Mouse (Mus musculus): ENCODE measurements at regions not wholly inside any gene's neighbourhood (a gene's known extent, or its start where the extent isn't known, plus 50 kb on each side); places are given as distances from the start of the nearest gene placed in this dataset.

- no peak overlapping the region for H3K4me2 ChIP-seq (replicated peaks)
- ATAC-seq (ENCODE audit: low FRiP score, low read depth): no peak
Observed at GRCm38 (mm10) chr9:23123452-23123851, 99.4 kb upstream of the Bmper start.

GRCm38 (mm10) chr9:23125761-23126704, 96.8 kb upstream of the Bmper start:
- ATAC-seq (ENCODE audit: low FRiP score, low read depth): no peak

More at GRCm38 (mm10) chr9:23123452-23123851, 99.4 kb upstream of the Bmper start:
- no peak overlapping the region for H3K4me3 ChIP-seq
- peaks cover 6% of the 10 kb centered on the region; the same call in 1 of the 2 replicates for H3K4me1 ChIP-seq
- no peaks in the 10 kb centered on the region for H3K9me3 ChIP-seq
- H3K27ac ChIP-seq: no peak overlapping the region
- no peaks in the 10 kb centered on the region for H3K27me3 ChIP-seq (replicated peaks)
- WGBS: 89% methylated on average over 3 of the region's 3 CpGs
- H3K9ac ChIP-seq: no peak overlapping the region
- no peaks in the 10 kb centered on the region for H3K36me3 ChIP-seq

GRCm38 (mm10) chr9:23127338-23128017, 95.4 kb upstream of the Bmper start:
- Histone ChIP-seq H3K27ac (no peak overlapping the region), H3K36me3 (no peaks in the 10 kb centered on the region), H3K4me3 (no peak overlapping the region), H3K9ac (no peak overlapping the region), H3K4me2 (replicated peaks) (no peak overlapping the region), H3K4me1 (peaks cover 6% of the 10 kb centered on the region; the same call in 1 of the 2 replicates), H3K9me3 (no peaks in the 10 kb centered on the region), H3K27me3 (replicated peaks) (no peaks in the 10 kb centered on the region)
- no peak for ATAC-seq (ENCODE audit: low FRiP score, low read depth)
- 45% methylated on average over 9 of the region's 9 CpGs for WGBS

More at GRCm38 (mm10) chr9:23125761-23126704, 96.8 kb upstream of the Bmper start:
- Histone ChIP-seq H3K4me1 (peaks cover 6% of the 10 kb centered on the region; the same call in 1 of the 2 replicates), H3K36me3 (no peaks in the 10 kb centered on the region), H3K9ac (no peak overlapping the region), H3K27ac (no peak overlapping the region), H3K4me3 (no peak overlapping the region), H3K9me3 (no peaks in the 10 kb centered on the region), H3K27me3 (replicated peaks) (no peaks in the 10 kb centered on the region), H3K4me2 (replicated peaks) (no peak overlapping the region)
- WGBS: 63% methylated on average over 10 of the region's 10 CpGs

GRCm38 (mm10) chr9:23128018-23128369, 94.9 kb upstream of the Bmper start:
- Histone ChIP-seq H3K4me2 (replicated peaks) (no peak overlapping the region), H3K27me3 (replicated peaks) (no peaks in the 10 kb centered on the region), H3K4me3 (no peak overlapping the region), H3K9ac (no peak overlapping the region), H3K27ac (no peak overlapping the region), H3K4me1 (peaks cover 6% of the 10 kb centered on the region; the same call in 1 of the 2 replicates), H3K36me3 (no peaks in the 10 kb centered on the region), H3K9me3 (no peaks in the 10 kb centered on the region)
- ATAC-seq (ENCODE audit: low FRiP score, low read depth): no peak
- WGBS: 79% methylated on average over 2 of the region's 2 CpGs

- 86% methylated on average over 2 of the region's 2 CpGs for WGBS
- no peak overlapping the region for H3K4me2 ChIP-seq (replicated peaks)
Observed at GRCm38 (mm10) chr9:23134006-23134405, 88.9 kb upstream of the Bmper start.

GRCm38 (mm10) chr9:23134421-23135118, 88.3 kb upstream of the Bmper start:
- Histone ChIP-seq H3K9me3 (no peaks in the 10 kb centered on the region), H3K4me1 (no peaks in the 10 kb centered on the region), H3K27me3 (replicated peaks) (no peaks in the 10 kb centered on the region), H3K27ac (no peak overlapping the region), H3K36me3 (no peaks in the 10 kb centered on the region), H3K9ac (no peak overlapping the region), H3K4me2 (replicated peaks) (no peak overlapping the region), H3K4me3 (no peak overlapping the region)
- no peak for ATAC-seq (ENCODE audit: low FRiP score, low read depth)
- 86% methylated on average over 12 of the region's 12 CpGs for WGBS

More at GRCm38 (mm10) chr9:23134006-23134405, 88.9 kb upstream of the Bmper start:
- Histone ChIP-seq H3K36me3 (no peaks in the 10 kb centered on the region), H3K27ac (no peak overlapping the region), H3K4me3 (no peak overlapping the region), H3K9ac (no peak overlapping the region), H3K4me1 (no peaks in the 10 kb centered on the region), H3K9me3 (no peaks in the 10 kb centered on the region), H3K27me3 (replicated peaks) (no peaks in the 10 kb centered on the region)
- no peak for ATAC-seq (ENCODE audit: low FRiP score, low read depth)

DNA sequence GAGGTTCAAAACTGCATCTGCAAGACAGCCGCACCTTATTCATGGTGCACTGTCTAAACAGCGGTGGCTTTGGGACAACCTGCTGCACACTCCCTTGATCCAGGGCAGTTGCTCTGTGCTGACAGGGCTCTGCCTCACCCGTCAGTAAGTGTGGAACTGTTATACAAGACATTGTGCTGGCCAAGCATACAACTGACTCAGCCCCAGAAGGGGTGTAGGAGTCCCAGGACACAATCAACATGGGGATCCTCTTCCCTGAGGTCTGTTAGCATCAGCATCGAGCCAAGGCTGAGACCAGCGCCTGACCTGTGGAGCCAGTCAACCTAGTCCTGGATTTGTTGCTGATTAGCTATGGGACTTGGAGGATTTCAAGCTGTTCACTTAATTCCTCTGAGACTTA, 86.4 kb upstream of the Bmper start:
- H3K27me3 ChIP-seq (replicated peaks): no peaks in the 10 kb centered on the region
- H3K36me3 ChIP-seq: no peaks in the 10 kb centered on the region
- H3K4me1 ChIP-seq: no peaks in the 10 kb centered on the region
- no peak for ATAC-seq (ENCODE audit: low FRiP score, low read depth)
- WGBS: 91% methylated on average over 5 of the region's 5 CpGs
- no peak overlapping the region for H3K9ac ChIP-seq
- no peak overlapping the region for H3K4me2 ChIP-seq (replicated peaks)
- H3K27ac ChIP-seq: no peak overlapping the region
- no peak overlapping the region for H3K4me3 ChIP-seq
- H3K9me3 ChIP-seq: no peaks in the 10 kb centered on the region

DNA sequence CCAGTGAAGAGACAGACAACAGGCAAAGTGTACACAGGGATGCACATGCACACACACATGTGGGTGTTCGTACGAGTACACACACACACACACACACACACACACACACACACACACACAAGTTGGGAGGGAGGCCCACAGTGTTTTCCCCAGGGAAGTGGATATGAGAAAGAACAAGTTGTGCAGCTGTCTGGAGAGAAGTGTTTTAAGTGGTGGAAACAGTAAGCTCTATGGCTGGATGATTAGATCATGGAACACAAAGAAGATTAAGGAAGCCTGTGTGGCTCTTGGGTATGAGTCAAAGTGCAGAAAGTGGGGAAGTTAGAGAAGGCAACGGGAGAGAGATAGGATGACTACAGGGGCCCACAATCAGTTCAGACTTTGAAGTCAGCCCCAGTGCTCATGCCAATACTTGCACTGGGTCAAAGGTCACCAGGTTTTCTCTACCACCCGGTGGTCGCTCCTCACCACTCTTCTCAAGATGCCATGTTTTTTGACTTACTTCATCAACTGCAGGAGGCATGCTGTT, 85.1 kb upstream of the Bmper start:
- Histone ChIP-seq H3K4me2 (replicated peaks) (no peak overlapping the region), H3K36me3 (no peaks in the 10 kb centered on the region), H3K27ac (no peak overlapping the region), H3K9me3 (no peaks in the 10 kb centered on the region), H3K27me3 (replicated peaks) (no peaks in the 10 kb centered on the region), H3K4me3 (no peak overlapping the region), H3K9ac (no peak overlapping the region), H3K4me1 (no peaks in the 10 kb centered on the region)
- no peak for ATAC-seq (ENCODE audit: low FRiP score, low read depth)
- WGBS: 72% methylated on average over 5 of the region's 5 CpGs

- Histone ChIP-seq H3K4me3 (no peak overlapping the region), H3K9ac (no peak overlapping the region), H3K9me3 (no peaks in the 10 kb centered on the region), H3K36me3 (no peaks in the 10 kb centered on the region), H3K27me3 (replicated peaks) (no peaks in the 10 kb centered on the region), H3K4me1 (no peaks in the 10 kb centered on the region), H3K4me2 (replicated peaks) (no peak overlapping the region), H3K27ac (no peak overlapping the region)
- WGBS: 63% methylated on average over 4 of the region's 4 CpGs
- no peak for ATAC-seq (ENCODE audit: low FRiP score, low read depth)
Observed at GRCm38 (mm10) chr9:23139580-23140162, 83.2 kb upstream of the Bmper start.

- ATAC-seq (ENCODE audit: low FRiP score, low read depth): no peak
- Histone ChIP-seq H3K4me2 (replicated peaks) (no peak overlapping the region), H3K4me3 (no peak overlapping the region), H3K9ac (no peak overlapping the region), H3K27me3 (replicated peaks) (no peaks in the 10 kb centered on the region), H3K36me3 (no peaks in the 10 kb centered on the region), H3K4me1 (no peaks in the 10 kb centered on the region), H3K9me3 (no peaks in the 10 kb centered on the region), H3K27ac (no peak overlapping the region)
- 85% methylated on average over 7 of the region's 7 CpGs for WGBS
Observed at GRCm38 (mm10) chr9:23144281-23144680, 78.6 kb upstream of the Bmper start.

GRCm38 (mm10) chr9:23150338-23150737, 72.5 kb upstream of the Bmper start:
- Histone ChIP-seq H3K4me3 (no peak overlapping the region), H3K27ac (no peak overlapping the region), H3K9me3 (no peaks in the 10 kb centered on the region), H3K4me2 (replicated peaks) (no peak overlapping the region), H3K36me3 (no peaks in the 10 kb centered on the region), H3K27me3 (replicated peaks) (no peaks in the 10 kb centered on the region), H3K4me1 (no peaks in the 10 kb centered on the region), H3K9ac (no peak overlapping the region)
- no peak for ATAC-seq (ENCODE audit: low FRiP score, low read depth)
- WGBS: 92% methylated on average over 6 of the region's 6 CpGs

All from neural tube, embryonic 12.5 days (tissue).